Mouse (Mus musculus) embryonic facial prominence, embryonic 13.5 days (tissue): Measurements from ENCODE around the gene Lpo. TPM values are rescaled to one million over a fixed set of nuclear protein-coding genes. Genes with fewer than 3 reads are reported as not detected.

ENCODE experiments used
- ATAC-seq: fragments of 200-750 bp; cut with Nextera tagmentation; 2 replicates; pipeline ENCODE4 v1.8.0; 2017; ENCODE audit warnings: low read depth; ENCODE audit not compliant: insufficient number of reproducible peaks, insufficient read depth, low FRiP score, low TSS enrichment
- H3K27ac ChIP-seq: fragments of 300-500 bp; sonication (generic); 2 replicates; pipeline ENCODE4 v1.5.1; 2015; ENCODE audit warnings: moderate library complexity, mild to moderate bottlenecking, inconsistent platforms
- H3K27me3 ChIP-seq: fragments of 300-500 bp; sonication (generic); 2 replicates; pipeline ENCODE4 v1.6.1; 2015; ENCODE audit warnings: mild to moderate bottlenecking, inconsistent platforms
- H3K36me3 ChIP-seq: fragments of 300-500 bp; sonication (generic); 2 replicates; pipeline ENCODE4 v1.6.1; 2015; ENCODE audit warnings: mild to moderate bottlenecking, inconsistent platforms
- H3K4me1 ChIP-seq: fragments of 300-500 bp; sonication (generic); 2 replicates; pipeline ENCODE4 v1.6.1; 2015; ENCODE audit warnings: inconsistent platforms
- H3K4me2 ChIP-seq: fragments of 300-500 bp; sonication (generic); 2 replicates; pipeline ENCODE4 v1.6.1; 2015; ENCODE audit warnings: moderate library complexity, mild to moderate bottlenecking, inconsistent platforms
- H3K4me3 ChIP-seq: fragments of 300-500 bp; sonication (generic); 2 replicates; pipeline ENCODE4 v1.5.1; 2015; ENCODE audit warnings: mild to moderate bottlenecking, inconsistent platforms
- H3K9ac ChIP-seq: fragments of 300-500 bp; sonication (generic); 2 replicates; pipeline ENCODE4 v1.6.1; 2015; ENCODE audit warnings: mild to moderate bottlenecking, inconsistent platforms
- H3K9me3 ChIP-seq: fragments of 300-500 bp; sonication (generic); 2 replicates; pipeline ENCODE4 v1.6.1; 2016; ENCODE audit warnings: inconsistent platforms
- WGBS: fragments of 180-500 bp; shearing (Covaris S2); methylation state at CpG from one replicate; pipeline ENCODE4 v1.1.7; 2015; ENCODE audit warnings: mixed read lengths; 5-methylcytosine and 5-hydroxymethylcytosine counted together
- polyA plus RNA-seq: library from polyadenylated mRNA; unstranded; fragments of >200 nt; fragmentation: Nextera tagmentation; extraction: Ambion mirVana; gene quantifications from 2 replicates; pipeline ENCODE4 v1.2.1, GENCODE M21; 2015

Lpo gene
- polyA plus RNA-seq, 1 experiment from 2014 or later = 0.08 TPM

DNA sequence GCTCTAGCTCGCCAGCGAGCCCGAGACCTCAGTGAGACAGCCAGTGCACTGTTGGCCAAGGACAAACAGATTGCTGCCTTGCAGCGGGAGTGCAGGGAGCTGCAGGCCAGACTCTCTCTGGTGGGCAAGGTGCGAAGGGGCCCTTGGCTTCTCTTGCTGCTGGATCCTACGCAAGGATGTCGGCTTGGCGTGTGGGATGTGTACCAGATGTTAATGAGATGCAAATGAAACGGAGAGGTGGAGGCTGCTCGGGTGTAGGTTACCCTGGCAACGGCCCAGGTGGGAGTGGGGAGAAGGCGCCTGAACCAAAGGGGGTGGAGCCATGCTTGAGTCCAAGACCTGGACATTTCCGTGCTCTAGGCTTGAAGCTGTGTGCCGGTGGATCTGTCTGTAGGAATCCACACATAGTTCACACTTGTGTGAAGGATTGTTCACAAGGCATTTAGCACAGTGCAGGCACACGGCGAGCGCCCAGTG is 64.5 kb downstream of the Lpo start:
- ATAC-seq = no peak
- Histone ChIP-seq H3K4me1 (peaks cover 28% of the 10 kb centered on the region), H3K36me3 (no peaks in the 10 kb centered on the region), H3K27ac (no peak overlapping the region), H3K4me2 (peak overlapping the region; percentile 95), H3K9ac (peak overlapping the region; percentile 73), H3K4me3 (peak overlapping the region; percentile 53), H3K27me3 (peaks cover 93% of the 10 kb centered on the region), H3K9me3 (no peaks in the 10 kb centered on the region)
- 2% methylated on average over 17 of the region's 17 CpGs for WGBS

- no peak for ATAC-seq
- Histone ChIP-seq H3K9me3 (no peaks in the 10 kb centered on the region), H3K4me1 (peaks cover 28% of the 10 kb centered on the region), H3K27ac (no peak overlapping the region), H3K27me3 (peaks cover 88% of the 10 kb centered on the region), H3K36me3 (no peaks in the 10 kb centered on the region), H3K4me3 (no peak overlapping the region), H3K4me2 (no peak overlapping the region; the same call in 1 of the 2 replicates), H3K9ac (no peak overlapping the region)
- WGBS = 44% methylated on average over 12 of the region's 12 CpGs
Measured at GRCm38 (mm10) chr11:87762702-87763385, 65.2 kb downstream of the Lpo start.

GRCm38 (mm10) chr11:87761806-87762701 is 66.0 kb downstream of the Lpo start:
- Histone ChIP-seq H3K27ac (no peak overlapping the region), H3K4me2 (no peak overlapping the region), H3K27me3 (peaks cover 82% of the 10 kb centered on the region), H3K4me1 (peaks cover 28% of the 10 kb centered on the region), H3K4me3 (no peak overlapping the region), H3K9me3 (no peaks in the 10 kb centered on the region), H3K9ac (no peak overlapping the region), H3K36me3 (no peaks in the 10 kb centered on the region)
- WGBS = 77% methylated on average over 14 of the region's 14 CpGs
- ATAC-seq = no peak

DNA sequence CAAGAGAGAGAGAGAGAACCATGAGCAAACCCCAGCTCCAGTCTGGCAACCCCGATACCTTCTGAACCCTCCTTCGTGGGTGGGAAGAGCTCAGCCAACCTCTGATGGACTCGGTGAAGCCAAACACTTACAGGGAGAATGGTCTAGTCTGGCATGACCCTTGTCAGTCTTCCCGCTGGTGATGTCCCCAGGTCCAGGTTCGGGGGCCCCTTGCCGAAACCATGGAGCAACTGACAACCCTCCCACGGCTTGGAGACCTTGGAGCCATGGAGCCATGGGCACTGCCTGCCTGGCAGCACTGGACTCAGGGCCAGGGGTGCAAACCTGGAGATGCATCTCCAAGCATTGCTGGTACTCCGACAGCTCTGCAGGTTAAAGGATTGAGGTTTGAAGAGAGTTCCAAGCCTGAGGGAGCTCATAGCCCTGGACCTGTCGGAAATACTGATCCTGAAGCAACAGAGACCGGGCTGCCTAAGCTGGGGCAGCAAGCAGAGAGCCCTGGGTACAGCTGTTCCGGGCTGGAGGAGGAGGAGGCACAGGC is 66.8 kb downstream of the Lpo start:
- Histone ChIP-seq H3K4me2 (no peak overlapping the region), H3K27me3 (peaks cover 74% of the 10 kb centered on the region), H3K9ac (no peak overlapping the region), H3K4me3 (no peak overlapping the region), H3K27ac (no peak overlapping the region), H3K9me3 (no peaks in the 10 kb centered on the region), H3K36me3 (no peaks in the 10 kb centered on the region), H3K4me1 (peaks cover 28% of the 10 kb centered on the region)
- no peak for ATAC-seq
- WGBS = 60% methylated on average over 11 of the region's 11 CpGs

GRCm38 (mm10) chr11:87760301-87761081 is 67.6 kb downstream of the Lpo start, which contains the start of gene Tspoap1:
TSS of gene Tspoap1 (plus strand) at chr11:87760541.
- Histone ChIP-seq H3K4me1 (peaks cover 28% of the 10 kb centered on the region), H3K9me3 (no peaks in the 10 kb centered on the region), H3K27ac (no peak within 1 kb of the TSS), H3K27me3 (peaks cover 67% of the 10 kb centered on the region), H3K4me2 (peak within 1 kb of the TSS; percentile 36), H3K9ac (no peak within 1 kb of the TSS), H3K36me3 (no peaks in the 10 kb centered on the region), H3K4me3 (0 out of 2 replicates have a peak within 1 kb of the TSS, but pooled peaks have one; percentile 9)
- 9% methylated on average over 23 of the region's 23 CpGs for WGBS
- ATAC-seq = no peak

GRCm38 (mm10) chr11:87759609-87760005 is 68.5 kb downstream of the Lpo start:
- H3K36me3 ChIP-seq = no peaks in the 10 kb centered on the region
- 7% methylated on average over 3 of the region's 3 CpGs for WGBS
- no peak overlapping the region for H3K4me3 ChIP-seq
- no peaks in the 10 kb centered on the region for H3K9me3 ChIP-seq
- peaks cover 58% of the 10 kb centered on the region for H3K27me3 ChIP-seq
- no peak overlapping the region for H3K27ac ChIP-seq
- no peak overlapping the region for H3K9ac ChIP-seq
- H3K4me2 ChIP-seq = no peak overlapping the region
- peaks cover 23% of the 10 kb centered on the region for H3K4me1 ChIP-seq
- ATAC-seq = no peak

DNA sequence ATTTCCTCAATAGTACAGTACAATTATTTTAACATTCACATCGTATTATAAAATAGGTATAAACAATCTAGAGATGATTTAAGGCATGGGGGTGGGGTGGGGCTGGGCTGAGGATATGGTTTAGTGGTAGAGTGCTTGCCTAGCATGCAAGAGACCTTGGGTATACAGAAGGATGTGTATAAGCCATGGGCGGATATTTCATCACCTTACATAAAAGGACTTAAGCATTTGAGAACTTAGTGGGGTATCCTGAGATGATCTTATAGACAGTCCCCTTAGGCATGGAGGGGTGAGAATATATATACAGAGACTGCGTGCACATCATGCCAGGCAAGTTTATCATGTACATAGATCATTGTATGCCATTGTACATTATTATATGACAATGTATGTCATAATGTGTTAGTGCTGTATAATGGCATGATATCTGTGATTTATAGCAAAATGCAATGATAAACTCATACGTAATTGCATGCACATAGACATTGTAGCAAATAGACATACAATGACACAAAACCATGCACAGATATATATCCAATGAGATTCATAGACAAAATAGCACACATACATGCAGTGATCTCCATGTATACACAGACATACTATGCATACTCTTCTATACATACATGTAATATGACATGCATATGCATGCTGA is 69.0 kb downstream of the Lpo start:
- H3K36me3 ChIP-seq = no peaks in the 10 kb centered on the region
- H3K4me3 ChIP-seq = no peak overlapping the region
- no peak overlapping the region for H3K4me2 ChIP-seq
- H3K9me3 ChIP-seq = no peaks in the 10 kb centered on the region
- peaks cover 18% of the 10 kb centered on the region for H3K4me1 ChIP-seq
- WGBS = 75% methylated on average over 4 of the region's 4 CpGs
- H3K27me3 ChIP-seq = peaks cover 52% of the 10 kb centered on the region
- H3K9ac ChIP-seq = no peak overlapping the region
- no peak overlapping the region for H3K27ac ChIP-seq
- no peak for ATAC-seq

DNA sequence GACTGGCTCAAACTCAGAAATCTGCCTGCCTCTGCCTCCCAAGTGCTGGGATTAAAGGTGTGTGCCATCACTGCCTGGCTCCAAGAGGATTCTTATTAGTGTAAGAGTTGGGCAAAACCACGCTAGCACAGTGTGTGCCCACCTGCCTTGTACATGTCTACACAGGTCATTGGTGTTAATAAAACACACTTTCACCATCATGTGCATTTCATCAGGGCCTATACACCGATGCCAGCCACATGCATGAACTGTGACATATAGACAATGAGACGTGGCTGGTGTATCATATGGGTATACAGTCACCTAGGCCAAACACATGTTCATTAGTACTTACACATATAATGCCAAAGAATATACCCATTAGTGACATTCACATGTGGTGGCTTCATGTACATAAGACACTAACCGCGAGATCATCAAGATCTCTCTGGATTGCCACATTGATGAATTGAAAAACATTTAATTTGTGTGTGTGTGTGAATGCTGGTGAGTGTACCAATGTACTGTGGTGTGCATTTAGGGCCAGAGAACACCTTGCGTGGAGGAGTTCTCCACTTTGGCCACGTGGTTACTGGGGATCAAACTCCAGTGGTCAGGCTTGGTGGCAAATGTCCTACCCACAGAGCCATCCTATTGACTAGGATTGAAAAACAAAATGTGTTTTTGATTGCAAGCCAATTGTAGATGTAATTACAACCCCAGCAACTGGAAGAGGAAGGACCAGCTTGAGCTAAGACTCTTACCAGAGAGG is 69.8 kb downstream of the Lpo start:
- Histone ChIP-seq H3K27ac (no peak overlapping the region), H3K9me3 (no peaks in the 10 kb centered on the region), H3K36me3 (no peaks in the 10 kb centered on the region), H3K27me3 (peaks cover 45% of the 10 kb centered on the region), H3K9ac (no peak overlapping the region), H3K4me3 (no peak overlapping the region), H3K4me1 (peaks cover 10% of the 10 kb centered on the region), H3K4me2 (no peak overlapping the region)
- WGBS = 80% methylated on average over 7 of the region's 7 CpGs
- ATAC-seq = no peak

DNA sequence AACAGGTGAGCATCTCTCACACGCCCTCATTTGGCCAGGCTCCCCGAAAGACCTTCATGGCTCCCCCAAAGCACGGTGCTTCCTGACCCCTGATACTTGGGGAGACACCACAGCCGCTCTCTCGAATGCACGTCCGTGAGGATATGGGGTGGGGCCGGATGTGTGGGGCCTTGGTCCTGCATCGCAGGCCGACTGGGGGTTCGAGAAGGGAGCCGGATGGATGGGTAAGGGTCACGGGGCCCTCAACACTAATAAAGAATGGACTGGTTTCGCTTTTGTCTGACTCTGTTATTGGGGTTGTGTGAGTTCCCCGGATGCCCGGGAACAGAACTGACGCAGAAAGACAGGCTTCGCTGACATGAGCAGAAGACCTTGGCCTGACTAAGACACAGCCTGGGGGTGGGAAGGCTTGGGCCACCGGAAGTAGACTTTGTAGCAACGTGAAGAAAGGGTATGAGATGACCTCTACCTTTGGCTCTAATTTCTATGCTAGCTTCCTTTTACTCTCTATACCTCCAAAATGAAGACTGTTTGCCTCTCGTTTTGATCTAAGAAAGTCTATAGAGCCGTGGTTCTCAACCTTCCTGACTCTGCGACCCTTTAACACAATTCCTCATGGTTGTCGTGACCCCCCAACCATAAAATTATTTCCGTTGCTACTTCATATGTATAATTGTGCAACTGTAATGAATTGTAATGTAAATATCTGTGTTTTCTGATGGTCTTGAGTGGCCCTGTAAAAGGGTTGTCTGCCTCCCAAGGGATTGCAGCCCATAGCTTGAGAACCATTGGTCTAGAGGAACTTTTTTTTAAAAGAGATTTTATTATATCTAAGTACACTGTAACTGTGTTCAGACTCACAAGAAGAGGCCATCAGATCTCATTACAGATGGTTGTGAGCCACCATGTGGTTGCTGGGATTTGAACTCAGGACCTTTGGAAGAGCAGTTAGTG is 70.8 kb downstream of the Lpo start:
- no peaks in the 10 kb centered on the region for H3K9me3 ChIP-seq
- H3K9ac ChIP-seq = no peak overlapping the region
- peaks cover 8% of the 10 kb centered on the region for H3K4me1 ChIP-seq
- peaks cover 34% of the 10 kb centered on the region for H3K27me3 ChIP-seq
- H3K36me3 ChIP-seq = no peaks in the 10 kb centered on the region
- 86% methylated on average over 25 of the region's 25 CpGs for WGBS
- H3K4me3 ChIP-seq = no peak overlapping the region
- no peak for ATAC-seq
- H3K27ac ChIP-seq = no peak overlapping the region
- H3K4me2 ChIP-seq = no peak overlapping the region
